ENCODE assay signal across 13 mouse cellular contexts in the genomic region with DNA sequence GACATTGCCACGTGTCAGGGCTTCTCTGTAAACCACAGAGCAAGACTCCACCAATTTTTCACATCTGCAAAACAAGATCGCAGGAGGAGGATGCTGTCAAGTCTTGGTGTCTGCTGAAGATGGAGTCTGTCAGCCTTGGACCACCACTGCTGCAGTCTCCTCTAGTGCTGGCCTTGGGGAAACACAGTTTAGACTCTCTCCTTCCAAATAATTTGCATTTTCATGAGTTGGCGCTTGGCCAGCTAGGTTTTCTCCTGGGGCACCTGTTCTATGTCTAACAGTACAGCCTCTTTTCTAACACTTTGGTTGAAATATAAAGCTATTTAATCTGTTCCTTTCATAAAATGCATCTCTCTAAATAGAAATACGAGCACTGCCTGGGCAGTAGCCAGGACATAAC.
"Had no signal": no experiment of that assay in that cellular context is flagged by ENCODE, and none has a peak within 500 bp of the region (broad histone marks: within the 10 kb centered on the region; RNA-seq: fewer than 3 reads in every experiment).

No protein-coding gene starts in this region.

- H3K4me3 ChIP-seq: intestine, embryonic 15.5 days; layer of hippocampus, adult 2 months; limb, embryonic 10.5 days; liver, embryonic 12.5 days; midbrain, embryonic 12.5 days; myocyte; neural tube, embryonic 15.5 days had no signal

- H3K9ac ChIP-seq: intestine, embryonic 15.5 days; liver, embryonic 12.5 days; lung, embryonic 14.5 days; midbrain, embryonic 12.5 days; neural tube, embryonic 15.5 days had no signal

- H3K4me2 ChIP-seq: intestine, embryonic 15.5 days; liver, embryonic 12.5 days; lung, embryonic 14.5 days; midbrain, embryonic 12.5 days; neural tube, embryonic 15.5 days had no signal

- ATAC-seq: intestine, embryonic 15.5 days; liver, embryonic 12.5 days had no signal

- DNase-seq: lung, embryonic 14.5 days; lung, postnatal 10 days; lung, postnatal 4 days; right cerebral cortex, adult 18-20 months; thymus, postnatal 14 days had no signal

- H3K27ac ChIP-seq: intestine, embryonic 15.5 days; layer of hippocampus, adult 2 months; limb, embryonic 10.5 days; liver, embryonic 12.5 days; midbrain, embryonic 12.5 days; neural tube, embryonic 15.5 days; stomach, postnatal 0 days had no signal

- H3K4me1 ChIP-seq: intestine, embryonic 15.5 days; limb, embryonic 10.5 days; liver, embryonic 12.5 days; midbrain, embryonic 12.5 days; neural tube, embryonic 15.5 days had no signal

- H3K9me3 ChIP-seq: intestine, embryonic 15.5 days; limb, embryonic 10.5 days; neural tube, embryonic 15.5 days had no signal

- H3K36me3 ChIP-seq: intestine, embryonic 15.5 days; limb, embryonic 10.5 days; liver, embryonic 12.5 days; midbrain, embryonic 12.5 days; neural tube, embryonic 15.5 days had no signal

- H3K27me3 ChIP-seq: intestine, embryonic 15.5 days; liver, embryonic 12.5 days; midbrain, embryonic 12.5 days; neural tube, embryonic 15.5 days had no signal
